28 mouse cellular contexts compared by ENCODE assay signal in genomic region chr5:122093734-122094133, GRCm38 (mm10). TPM values are rescaled to one million over a fixed set of nuclear protein-coding genes. Genes with fewer than 3 reads are reported as not detected.
DNase-seq lines count a peak whose midpoint lies in the region; ATAC-seq lines count a peak whose summit lies in the region.
"Had no signal": no experiment of that assay in that cellular context is flagged by ENCODE, and none has a peak within 500 bp of the region (broad histone marks: within the 10 kb centered on the region; RNA-seq: fewer than 3 reads in every experiment).

No protein-coding gene starts in this region.

- H3K36me3 ChIP-seq in heart, embryonic 11.5 days (ENCODE audit: control insufficient read depth, insufficient read depth, low read length) = no peaks in the 10 kb centered on the region
- H3K36me3 ChIP-seq in heart, embryonic 15.5 days = 0 out of 2 replicates have a peak, but pooled peaks cover 6% of the 10 kb centered on the region
- H3K36me3 ChIP-seq in hindbrain, embryonic 12.5 days = no peaks in the 10 kb centered on the region
- H3K36me3 ChIP-seq: embryonic facial prominence, embryonic 10.5 days; embryonic facial prominence, embryonic 13.5 days; forebrain, embryonic 12.5 days; forebrain, embryonic 15.5 days; hindbrain, embryonic 13.5 days; intestine, embryonic 15.5 days had no signal

- ATAC-seq in heart, embryonic 11.5 days (replicated peaks; ENCODE audit: insufficient number of reproducible peaks, low FRiP score, low TSS enrichment) = no peak
- ATAC-seq in heart, embryonic 15.5 days (replicated peaks; ENCODE audit: insufficient number of reproducible peaks, insufficient read depth, low FRiP score, low read depth) = no peak
- ATAC-seq in hindbrain, embryonic 12.5 days (ENCODE audit: low FRiP score) = no peak
- ATAC-seq: activated CD4-positive, CD25-positive, alpha-beta regulatory T cell, adult 4 months; forebrain, embryonic 15.5 days; hindbrain, embryonic 16.5 days; intestine, embryonic 15.5 days had no signal

- no peaks in the 10 kb centered on the region for H3K9me3 ChIP-seq in heart, embryonic 11.5 days (replicated peaks; ENCODE audit: control insufficient read depth, low read length)
- no peaks in the 10 kb centered on the region for H3K9me3 ChIP-seq in heart, embryonic 15.5 days (replicated peaks)
- H3K9me3 ChIP-seq in hindbrain, embryonic 12.5 days (replicated peaks) = no peaks in the 10 kb centered on the region
- H3K9me3 ChIP-seq: embryonic facial prominence, embryonic 10.5 days; embryonic facial prominence, embryonic 13.5 days; forebrain, embryonic 15.5 days; hindbrain, embryonic 13.5 days; intestine, embryonic 15.5 days had no signal

- H3K4me1 ChIP-seq in heart, embryonic 11.5 days (ENCODE audit: control insufficient read depth, insufficient read depth, low read length) = peaks cover 19% of the 10 kb centered on the region
- peaks cover 35% of the 10 kb centered on the region for H3K4me1 ChIP-seq in heart, embryonic 15.5 days (replicated peaks)
- H3K4me1 ChIP-seq in hindbrain, embryonic 12.5 days = no peaks in the 10 kb centered on the region
- H3K4me1 ChIP-seq: embryonic facial prominence, embryonic 13.5 days; forebrain, embryonic 12.5 days; forebrain, embryonic 15.5 days; hindbrain, embryonic 13.5 days; intestine, embryonic 15.5 days had no signal

- 55% methylated on average over 14 of the region's 14 CpGs for WGBS in heart, embryonic 11.5 days (ENCODE audit: insufficient replicate concordance)
- WGBS in heart, embryonic 15.5 days = 43% methylated on average over 14 of the region's 14 CpGs
- WGBS in hindbrain, embryonic 12.5 days = 88% methylated on average over 14 of the region's 14 CpGs

- intact Hi-C loops in heart, postnatal 25 days (cut with DNase I) = loop anchor here (5.0 kb wide), 1 partner anchor 91 kb away; no protein-coding TSS in a partner anchor
- intact Hi-C loops in heart, postnatal 10 days (cut with DNase I) = no loop called here

- DNase-seq in heart, adult 11 months = peak; percentile 92
- no peak for DNase-seq in heart, adult 8-10 months (ENCODE audit: low spot score)
- DNase-seq in heart, postnatal 25 days (ENCODE audit: low spot score) = no peak
- peak; percentile 38 to 45 for DNase-seq in heart, postnatal 10 days
- no peak for DNase-seq in spleen, postnatal 4 days (ENCODE audit: low spot score in 2 of 2)
- DNase-seq: adrenal gland, adult 8-10 months; adrenal gland, postnatal 25 days; cerebellum, adult 11-12 months; cerebellum, adult 8-10 months; cerebellum, postnatal 10 days; cerebellum, postnatal 36 days; embryo, embryonic 11 days; gastrocnemius, postnatal 25 days; kidney, adult 18-20 months; kidney, adult 9 months had no signal

- H3K27me3 ChIP-seq in heart, embryonic 11.5 days (ENCODE audit: control insufficient read depth, insufficient read depth, low read length) = 0 out of 2 replicates have a peak, but pooled peaks cover 2% of the 10 kb centered on the region
- no peaks in the 10 kb centered on the region for H3K27me3 ChIP-seq in heart, embryonic 15.5 days
- peaks cover 6% of the 10 kb centered on the region; the same call in 1 of the 2 replicates for H3K27me3 ChIP-seq in hindbrain, embryonic 12.5 days
- H3K27me3 ChIP-seq: embryonic facial prominence, embryonic 13.5 days; forebrain, embryonic 15.5 days; hindbrain, embryonic 13.5 days; intestine, embryonic 15.5 days had no signal

- peak overlapping the region; percentile 73 for H3K9ac ChIP-seq in heart, embryonic 11.5 days (ENCODE audit: low read depth, low read length)
- H3K9ac ChIP-seq in heart, embryonic 15.5 days = peak overlapping the region; percentile 49
- H3K9ac ChIP-seq in hindbrain, embryonic 12.5 days = no peak overlapping the region
- H3K9ac ChIP-seq: embryonic facial prominence, embryonic 13.5 days; forebrain, embryonic 12.5 days; forebrain, embryonic 15.5 days; hindbrain, embryonic 13.5 days; intestine, embryonic 15.5 days had no signal

- H3K27ac ChIP-seq in heart, embryonic 11.5 days (ENCODE audit: low read depth, low read length) = peak overlapping the region; percentile 88
- H3K27ac ChIP-seq in heart, embryonic 15.5 days = peak overlapping the region; percentile 94
- no peak overlapping the region for H3K27ac ChIP-seq in hindbrain, embryonic 12.5 days
- H3K27ac ChIP-seq: embryonic facial prominence, embryonic 10.5 days; embryonic facial prominence, embryonic 13.5 days; forebrain, embryonic 12.5 days; forebrain, embryonic 15.5 days; hindbrain, embryonic 13.5 days; intestine, embryonic 15.5 days had no signal

- H3K4me3 ChIP-seq in heart, embryonic 11.5 days (ENCODE audit: low read depth, low read length) = peak overlapping the region; percentile 35
- H3K4me3 ChIP-seq in heart, embryonic 15.5 days = peak overlapping the region; percentile 49
- H3K4me3 ChIP-seq in hindbrain, embryonic 12.5 days = no peak overlapping the region
- H3K4me3 ChIP-seq: embryonic facial prominence, embryonic 10.5 days; embryonic facial prominence, embryonic 13.5 days; erythroblast, embryonic 14.5 days; forebrain, embryonic 12.5 days; forebrain, embryonic 15.5 days; hindbrain, embryonic 13.5 days; intestine, embryonic 15.5 days had no signal

- H3K4me2 ChIP-seq in heart, embryonic 11.5 days = peak overlapping the region; percentile 58
- peak overlapping the region; percentile 59 for H3K4me2 ChIP-seq in heart, embryonic 15.5 days
- no peak overlapping the region for H3K4me2 ChIP-seq in hindbrain, embryonic 12.5 days (replicated peaks)
- H3K4me2 ChIP-seq: embryonic facial prominence, embryonic 13.5 days; forebrain, embryonic 12.5 days; forebrain, embryonic 15.5 days; hindbrain, embryonic 13.5 days; intestine, embryonic 15.5 days had no signal

RNA-seq across cellular contexts. Expression of gene Myl2, which starts 7.0 kb away (rescaled TPM):
- over 10,000 TPM; 21,987 to 25,864 (median 23,706) TPM for total RNA-seq in heart, adult 8-10 months (2022)
- polyA plus RNA-seq in heart, embryonic 11.5 days (2014; fragmentation: Nextera tagmentation; extraction: Ambion mirVana) = 6,790 and 6,847 TPM in 2 replicates
- over 10,000 TPM; 18,094 to 20,102 TPM for total RNA-seq in heart, postnatal 25 days (2021)
- polyA plus RNA-seq in heart, embryonic 15.5 days (2015; fragmentation: Nextera tagmentation; extraction: Ambion mirVana) = 7,334 and 9,932 TPM in 2 replicates
- total RNA-seq in heart, postnatal 10 days (2021) = over 10,000 TPM; 18,908 to 21,159 TPM
- polyA plus RNA-seq in hindbrain, embryonic 12.5 days (2016; fragmentation: Nextera tagmentation; extraction: Ambion mirVana) = 2.5 and 3.0 TPM in 2 replicates
- total RNA-seq: adrenal gland, adult 8-10 months; adrenal gland, postnatal 25 days; hematopoietic stem cell, adult 5-6 weeks had no signal
- polyA plus RNA-seq: activated CD4-positive, CD25-positive, alpha-beta regulatory T cell, adult 4 months; embryonic facial prominence, embryonic 10.5 days; embryonic facial prominence, embryonic 13.5 days; erythroblast, embryonic 14.5 days had no signal

RNA-seq across cellular contexts. Expression of gene Cux2, which starts 43.8 kb away (rescaled TPM):
- 10 to 100 TPM; 16.1 to 21.3 (median 20.0) TPM for total RNA-seq in heart, adult 8-10 months (2022)
- polyA plus RNA-seq in heart, embryonic 11.5 days (2014; fragmentation: Nextera tagmentation; extraction: Ambion mirVana) = 4.7 and 7.1 TPM in 2 replicates
- total RNA-seq in heart, postnatal 25 days (2021) = 10 to 100 TPM; 23.7 to 29.0 TPM
- 3.9 and 4.1 TPM in 2 replicates for polyA plus RNA-seq in heart, embryonic 15.5 days (2015; fragmentation: Nextera tagmentation; extraction: Ambion mirVana)
- 10 to 100 TPM; 13.1 to 17.5 TPM for total RNA-seq in heart, postnatal 10 days (2021)
- polyA plus RNA-seq in hindbrain, embryonic 12.5 days (2016; fragmentation: Nextera tagmentation; extraction: Ambion mirVana) = 25.7 and 27.0 TPM in 2 replicates
- total RNA-seq: hematopoietic stem cell, adult 5-6 weeks had no signal

RNA-seq across cellular contexts. Expression of gene Ccdc63, which starts 46.9 kb away (rescaled TPM):
- total RNA-seq in heart, adult 8-10 months (2022) = under 1 TPM in 1 of 4 experiments, not detected in 3; 0.37 TPM
- polyA plus RNA-seq in heart, embryonic 11.5 days (2014; fragmentation: Nextera tagmentation; extraction: Ambion mirVana) = 0.47 and 0.51 TPM in 2 replicates
- total RNA-seq in heart, postnatal 25 days (2021) = not detected
- 0.16 and 0.42 TPM in 2 replicates for polyA plus RNA-seq in heart, embryonic 15.5 days (2015; fragmentation: Nextera tagmentation; extraction: Ambion mirVana)
- total RNA-seq in heart, postnatal 10 days (2021) = under 1 TPM in 1 of 2 experiments, not detected in 1; 0.22 TPM
- polyA plus RNA-seq in hindbrain, embryonic 12.5 days (2016; fragmentation: Nextera tagmentation; extraction: Ambion mirVana) = not detected in 2 replicates
- total RNA-seq: adrenal gland, postnatal 25 days; gastrocnemius, postnatal 25 days had no signal
- polyA plus RNA-seq: embryonic facial prominence, embryonic 10.5 days; embryonic facial prominence, embryonic 13.5 days; erythroblast, embryonic 14.5 days; forebrain, embryonic 12.5 days; forebrain, embryonic 15.5 days; hindbrain, embryonic 13.5 days; intestine, embryonic 15.5 days had no signal

Comparison
In these comparisons a context has a peak if more than half of its experiments do, and no peak if none do; other contexts are left out.
1. DNase-seq: peak in heart, adult 11 months (single experiment) and heart, postnatal 10 days (2 of 2); none in heart, adult 8-10 months (single experiment), heart, postnatal 25 days (single experiment) and spleen, postnatal 4 days (0 of 2).